Mouse (Mus musculus): ENCODE measurements around the gene Sez6l.

DNA sequence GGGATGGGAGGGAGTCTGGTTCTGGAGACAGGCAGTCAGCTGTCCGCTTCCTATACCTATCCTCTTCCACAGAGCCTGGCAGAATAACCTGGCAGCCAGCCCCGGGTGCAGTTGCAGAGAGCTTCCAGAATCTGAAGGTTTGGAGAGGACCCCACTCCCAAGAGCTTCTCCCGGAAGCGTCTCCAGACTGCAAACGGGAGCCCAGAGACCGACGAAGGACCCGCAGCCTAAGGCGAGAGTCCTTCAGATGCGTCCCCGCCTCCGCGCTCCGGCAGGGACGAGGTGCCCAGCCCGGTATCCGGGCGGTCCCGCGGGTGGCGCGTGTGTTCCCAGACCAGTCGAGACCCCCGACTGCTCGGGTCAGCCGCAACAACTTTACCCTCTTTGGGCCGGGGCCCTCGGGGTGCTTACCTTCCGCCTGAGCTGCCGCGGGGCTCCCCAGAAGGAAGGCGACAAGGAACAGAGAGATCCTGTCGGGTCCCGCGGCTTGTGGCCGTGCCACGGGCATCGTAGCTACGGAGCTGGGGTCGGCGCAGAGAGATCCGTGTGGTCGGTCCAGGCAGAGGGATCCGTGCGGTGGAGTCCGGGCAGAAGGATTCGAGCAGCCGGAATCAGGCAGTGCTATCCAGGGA is 508 bp downstream of the Sez6l start:
- no peak for TF ChIP-seq ZNF384 (IDR thresholded peaks at IDR 0.05; ENCODE audit: low read depth, low read length)
- TF ChIP-seq ZC3H11A (IDR thresholded peaks at IDR 0.05; ENCODE audit: borderline replicate concordance, low read depth, low read length): no peak
- no peak for TF ChIP-seq HCFC1 (IDR thresholded peaks at IDR 0.05; ENCODE audit: borderline replicate concordance, insufficient read depth, low read length)
- no peak for TF ChIP-seq MAFK (IDR thresholded peaks at IDR 0.05; ENCODE audit: insufficient read depth, low read depth, low read length)
- no peak for TF ChIP-seq CHD2 (IDR thresholded peaks at IDR 0.05; ENCODE audit: low read depth, low read length)

All from ES-E14 (cell line).